Mouse (Mus musculus) spleen, postnatal 14 days (tissue): Measurements from ENCODE around the gene Maml3.

Source experiments
- DNase-seq, 2 experiments: peaks; one replicate each; pipeline ENCODE4 v3.0.0; 2021 to 2022; ENCODE audit warnings: low spot score in 2 of 2

The Maml3 gene

GRCm38 (mm10) chr3:52046027-52046700, 58.7 kb downstream of the Maml3 start:
- DNase-seq = no peak

GRCm38 (mm10) chr3:52045221-52045641, 59.6 kb downstream of the Maml3 start:
- DNase-seq = no peak

- no peak for DNase-seq
Observed at GRCm38 (mm10) chr3:52044651-52045050, 60.2 kb downstream of the Maml3 start.

GRCm38 (mm10) chr3:52043847-52044246, 61.0 kb downstream of the Maml3 start:
- DNase-seq = no peak

- no peak for DNase-seq
Observed at GRCm38 (mm10) chr3:52042680-52043079, 62.2 kb downstream of the Maml3 start.

GRCm38 (mm10) chr3:52039958-52040357, 64.9 kb downstream of the Maml3 start:
- no peak for DNase-seq

GRCm38 (mm10) chr3:52037260-52037659, 67.6 kb downstream of the Maml3 start:
- no peak for DNase-seq

- no peak for DNase-seq
Observed at GRCm38 (mm10) chr3:52035404-52035803, 69.5 kb downstream of the Maml3 start.

- no peak for DNase-seq
Observed at GRCm38 (mm10) chr3:52033857-52034588, 70.9 kb downstream of the Maml3 start.

GRCm38 (mm10) chr3:52031327-52031726, 73.5 kb downstream of the Maml3 start:
- no peak for DNase-seq

- DNase-seq = no peak
Observed at GRCm38 (mm10) chr3:52030114-52030513, 74.8 kb downstream of the Maml3 start.

GRCm38 (mm10) chr3:52029661-52030081, 75.2 kb downstream of the Maml3 start:
- no peak for DNase-seq

- no peak for DNase-seq
Observed at GRCm38 (mm10) chr3:52027972-52028371, 76.9 kb downstream of the Maml3 start.

GRCm38 (mm10) chr3:52022486-52022885, 82.4 kb downstream of the Maml3 start:
- no peak for DNase-seq

GRCm38 (mm10) chr3:52018103-52018439, 86.8 kb downstream of the Maml3 start:
- DNase-seq = no peak

- DNase-seq = no peak
Observed at GRCm38 (mm10) chr3:52017439-52018102, 87.3 kb downstream of the Maml3 start.

- no peak for DNase-seq
Observed at GRCm38 (mm10) chr3:52016178-52016577, 88.7 kb downstream of the Maml3 start.

GRCm38 (mm10) chr3:52015556-52015955, 89.3 kb downstream of the Maml3 start:
- DNase-seq = no peak

- DNase-seq = no peak
Observed at GRCm38 (mm10) chr3:52011032-52011710, 93.7 kb downstream of the Maml3 start.

- DNase-seq = peak in 1 of 2 experiments; percentile 22
Observed at GRCm38 (mm10) chr3:52009321-52009720, 95.6 kb downstream of the Maml3 start.

- DNase-seq = peak; percentile 26 to 31
Observed at GRCm38 (mm10) chr3:52007602-52008252, 97.1 kb downstream of the Maml3 start.
